Mouse (Mus musculus) liver, embryonic 14.5 days (tissue): Measurements from ENCODE around the gene Slc22a14.

Source experiments
- CTCF ChIP-seq: IDR thresholded peaks from 2 replicates; pipeline ENCODE4 v1.5.1; 2016; ENCODE audit warnings: antibody characterized with exemption, low read depth, control low read depth
- EP300 ChIP-seq: IDR thresholded peaks from 2 replicates; pipeline ENCODE4 v1.6.1; 2016; ENCODE audit warnings: antibody characterized with exemption, low read depth

DNA sequence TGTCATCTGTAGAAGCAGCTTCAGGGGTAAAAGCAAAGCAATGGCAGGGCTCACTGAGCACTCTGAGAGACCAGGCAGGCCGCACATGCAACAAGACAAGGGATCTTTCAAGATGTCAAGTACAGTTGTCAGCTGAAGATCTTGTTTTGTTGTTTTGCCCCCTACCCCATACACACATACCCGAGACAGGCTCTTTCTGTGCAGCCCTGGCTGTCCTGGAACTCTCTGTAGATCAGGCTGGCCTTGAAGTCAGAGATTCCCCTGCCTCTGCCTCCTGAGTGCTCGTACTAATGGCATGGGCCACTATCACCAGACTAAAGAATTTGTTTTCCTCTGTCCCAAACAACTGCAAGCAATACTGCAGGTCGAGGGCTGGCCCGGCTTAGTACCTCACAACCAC is 87.3 kb downstream of the Slc22a14 start:
- TF ChIP-seq CTCF (no peak), EP300 (no peak)
